In the genomic region with DNA sequence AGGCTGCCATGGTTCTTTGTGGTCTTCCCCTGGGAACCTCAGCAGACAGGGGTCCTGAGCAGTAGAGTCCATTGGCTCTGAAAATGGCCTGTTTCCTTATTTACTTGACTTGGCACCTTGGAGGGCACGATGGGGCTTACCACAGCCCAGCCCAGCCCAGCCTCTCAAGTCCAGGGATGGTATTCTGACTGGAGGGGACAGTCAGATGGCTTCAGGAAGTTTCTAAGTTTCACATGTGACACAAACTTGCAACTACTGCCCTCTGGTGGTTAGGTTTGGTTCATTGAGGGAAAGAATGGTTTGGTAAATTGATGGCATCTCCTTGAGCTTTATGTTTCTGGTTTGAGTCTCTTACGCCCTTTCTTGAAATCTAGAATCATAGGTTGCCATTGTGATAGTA, we compare ENCODE assay signal across 10 mouse cellular contexts. TPM values are rescaled to one million over a fixed set of nuclear protein-coding genes. Genes with fewer than 3 reads are reported as not detected.
DNase-seq lines count a peak whose midpoint lies in the region; ATAC-seq and TF ChIP-seq lines count a peak whose summit lies in the region.
"Had no signal": no experiment of that assay in that cellular context is flagged by ENCODE, and none has a peak within 500 bp of the region (broad histone marks: within the 10 kb centered on the region; RNA-seq: fewer than 3 reads in every experiment).

No protein-coding gene starts in this region.

- WGBS in heart, postnatal 0 days: 33% methylated on average over 2 of the region's 2 CpGs
- 42% methylated on average over 2 of the region's 2 CpGs for WGBS in midbrain, postnatal 0 days

- no peak for TF ChIP-seq POLR2A in CH12.LX (IDR thresholded peaks at IDR 0.05; ENCODE audit: low read depth, low read length)

- H3K79me2 ChIP-seq in CH12.LX (replicated peaks; ENCODE audit: control insufficient read depth, extremely low read depth, insufficient read depth, poor library complexity, severe bottlenecking): no peaks in the 10 kb centered on the region

- H3K9me3 ChIP-seq in heart, postnatal 0 days (replicated peaks; ENCODE audit: control insufficient read depth, low read length): no peaks in the 10 kb centered on the region
- H3K9me3 ChIP-seq in CH12.LX (replicated peaks; ENCODE audit: low read length): peaks cover 63% of the 10 kb centered on the region
- H3K9me3 ChIP-seq in midbrain, postnatal 0 days (ENCODE audit: low read length): no peaks in the 10 kb centered on the region
- H3K9me3 ChIP-seq: neural tube, embryonic 13.5 days had no signal

- in situ Hi-C loops in CH12.LX (cut with MboI; ENCODE audit: low pct_ligation_motif_present, low pct_unique_long_range_greater_than_20kb, low sequenced_read_pairs): no loop called here

- peak; percentile 84 for TF ChIP-seq CTCF in heart, postnatal 0 days (IDR thresholded peaks at IDR 0.05; ENCODE audit: low read depth)
- peak in 1 of 2 experiments; percentile 36; a peak in 2 of 4 replicates for TF ChIP-seq CTCF in CH12.LX (conservative IDR thresholded peaks at IDR 0.05 in 1 of 2, IDR thresholded peaks at IDR 0.05 in 1 of 2; ENCODE audit: low read depth in 2 of 2, low read length in 2 of 2)
- TF ChIP-seq CTCF in midbrain, postnatal 0 days (IDR thresholded peaks at IDR 0.05): peak; percentile 90

- TF ChIP-seq EP300 in heart, postnatal 0 days (IDR thresholded peaks at IDR 0.05; ENCODE audit: low read depth): no peak
- no peak for TF ChIP-seq EP300 in CH12.LX (IDR thresholded peaks at IDR 0.05; ENCODE audit: low read length)

- H3K27ac ChIP-seq in heart, postnatal 0 days (ENCODE audit: low read depth): no peak overlapping the region
- H3K27ac ChIP-seq in CH12.LX (ENCODE audit: insufficient read depth, low read depth): no peak overlapping the region
- no peak overlapping the region for H3K27ac ChIP-seq in midbrain, postnatal 0 days (ENCODE audit: low read depth, low read length)
- H3K27ac ChIP-seq: neural tube, embryonic 13.5 days had no signal

- no peak overlapping the region for H3K4me3 ChIP-seq in heart, postnatal 0 days (ENCODE audit: low read depth, low read length)
- no peak overlapping the region for H3K4me3 ChIP-seq in CH12.LX (replicated peaks in 1 of 3; ENCODE audit: low read depth in 2 of 3, low read length in 2 of 3, poor library complexity in 1 of 3)
- no peak overlapping the region for H3K4me3 ChIP-seq in midbrain, postnatal 0 days (ENCODE audit: low read depth, low read length)
- H3K4me3 ChIP-seq: neural tube, embryonic 13.5 days had no signal

- DNase-seq in heart, postnatal 0 days (ENCODE audit: low spot score): peak; percentile 58
- DNase-seq in heart, adult 11 months: no peak
- DNase-seq in CH12.LX (ENCODE audit: extremely low read depth): peak; percentile 8
- DNase-seq in adrenal gland, adult 2 months: peak; percentile 31
- peak; percentile 16 to 36 for DNase-seq in frontal cortex, postnatal 10 days (ENCODE audit: low spot score in 2 of 2)
- peak; percentile 34 to 63 for DNase-seq in layer of hippocampus, postnatal 25 days (ENCODE audit: extremely low spot score in 1 of 2, low spot score in 1 of 2)
- peak; percentile 86 for DNase-seq in midbrain, postnatal 0 days (ENCODE audit: low spot score)
- no peak for DNase-seq in ovary, postnatal 10 days (ENCODE audit: low spot score)

- no peaks in the 10 kb centered on the region for H3K4me1 ChIP-seq in heart, postnatal 0 days (ENCODE audit: control insufficient read depth, insufficient read depth)
- no peaks in the 10 kb centered on the region for H3K4me1 ChIP-seq in CH12.LX (ENCODE audit: control insufficient read depth in 1 of 2, insufficient read depth in 2 of 2)
- H3K4me1 ChIP-seq in midbrain, postnatal 0 days (ENCODE audit: insufficient read depth, low read length): no peaks in the 10 kb centered on the region
- H3K4me1 ChIP-seq: neural tube, embryonic 13.5 days had no signal

- peak; percentile 29 for TF ChIP-seq RAD21 in CH12.LX (IDR thresholded peaks at IDR 0.05; ENCODE audit: low read depth, low read length)

- ATAC-seq in heart, postnatal 0 days (ENCODE audit: insufficient read depth, low read depth): peak; percentile 30
- ATAC-seq in midbrain, postnatal 0 days (ENCODE audit: low FRiP score): no peak

- H3K9ac ChIP-seq in heart, postnatal 0 days (replicated peaks; ENCODE audit: low read depth, low read length): no peak overlapping the region
- H3K9ac ChIP-seq in CH12.LX (ENCODE audit: insufficient read depth, low read depth): no peak overlapping the region
- H3K9ac ChIP-seq in midbrain, postnatal 0 days (replicated peaks; ENCODE audit: low read length, poor library complexity, severe bottlenecking): no peak overlapping the region
- H3K9ac ChIP-seq: neural tube, embryonic 13.5 days had no signal

- H3K27me3 ChIP-seq in heart, postnatal 0 days (ENCODE audit: control insufficient read depth, insufficient read depth, low read length): 0 out of 2 replicates have a peak, but pooled peaks cover 7% of the 10 kb centered on the region
- H3K27me3 ChIP-seq in CH12.LX (replicated peaks): no peaks in the 10 kb centered on the region
- H3K27me3 ChIP-seq in midbrain, postnatal 0 days (ENCODE audit: insufficient read depth, low read length): no peaks in the 10 kb centered on the region

- H3K4me2 ChIP-seq in heart, postnatal 0 days (ENCODE audit: low read depth, low read length): no peak overlapping the region
- no peak overlapping the region for H3K4me2 ChIP-seq in CH12.LX (ENCODE audit: insufficient read depth, low read depth, poor library complexity, severe bottlenecking)
- no peak overlapping the region for H3K4me2 ChIP-seq in midbrain, postnatal 0 days (ENCODE audit: low read depth, low read length, poor library complexity, severe bottlenecking)
- H3K4me2 ChIP-seq: neural tube, embryonic 13.5 days had no signal

- no peaks in the 10 kb centered on the region for H3K36me3 ChIP-seq in heart, postnatal 0 days (replicated peaks; ENCODE audit: control insufficient read depth, insufficient read depth, low read length)
- H3K36me3 ChIP-seq in CH12.LX (replicated peaks in 1 of 2; ENCODE audit: control insufficient read depth in 1 of 2, insufficient read depth in 1 of 2, low read length in 1 of 2): no peaks in the 10 kb centered on the region
- H3K36me3 ChIP-seq in midbrain, postnatal 0 days (ENCODE audit: insufficient read depth, low read length): no peaks in the 10 kb centered on the region
- H3K36me3 ChIP-seq: neural tube, embryonic 13.5 days had no signal

- dilution Hi-C loops in CH12.LX (cut with MboI; ENCODE audit: extremely low pct_ligation_motif_present, extremely low pct_unique_long_range_greater_than_20kb, low sequenced_read_pairs): no loop called here

TF ChIP-seq in CH12.LX, 34 proteins besides CTCF, POLR2A, EP300 and RAD21:
- no peak for TF ChIP-seq NELFE (IDR thresholded peaks at IDR 0.05; ENCODE audit: low read depth, low read length)
- no peak for TF ChIP-seq CHD2 (IDR thresholded peaks at IDR 0.05; ENCODE audit: low read length)
- TF ChIP-seq SMC3 (IDR thresholded peaks at IDR 0.05; ENCODE audit: low read depth, low read length): peak; percentile 17; the same call in 1 of the 2 replicates
- TF ChIP-seq MAX (IDR thresholded peaks at IDR 0.05; ENCODE audit: low read length): no peak
- TF ChIP-seq POLR2AphosphoS2 (IDR thresholded peaks at IDR 0.05; ENCODE audit: low read depth, low read length): no peak
- TF ChIP-seq ETS1 (conservative IDR thresholded peaks at IDR 0.05; ENCODE audit: low read depth, low read length): no peak
TF ChIP-seq in CH12.LX: peak in this region for 1.

RNA-seq across cellular contexts. Expression of a gene that starts 38.7 kb away (rescaled TPM):
- total RNA-seq in heart, postnatal 0 days (2014; rRNA removed; ENCODE audit: low replicate concordance): 0.27 TPM in 1 of 2 replicates, not detected in the other
- not detected in 2 replicates for polyA plus RNA-seq in heart, postnatal 0 days (2015; fragmentation: Nextera tagmentation; extraction: Ambion mirVana)
- not detected in 2 replicates for total RNA-seq in CH12.LX (2012; rRNA removed)
- not detected in 2 replicates for total RNA-seq in CH12.LX (2014; rRNA removed)
- not detected in 2 replicates for polyA plus RNA-seq in CH12.LX (2012; ENCODE audit: insufficient read length, low read depth)
- 10 to 100 TPM in 1 of 2 experiments, 1 to 10 TPM in 1; 9.0 to 16.0 TPM for total RNA-seq in adrenal gland, adult 2 months (2021)
- 1.9 and 4.6 TPM in 2 replicates for polyA plus RNA-seq in adrenal gland, adult 2 months (2012; rRNA removed)
- total RNA-seq in layer of hippocampus, postnatal 25 days (2021): under 1 TPM; 0.07 to 0.16 TPM
- total RNA-seq in midbrain, postnatal 0 days (2014; rRNA removed): 3.4 and 7.6 TPM in 2 replicates
- 0.14 and 0.23 TPM in 2 replicates for polyA plus RNA-seq in midbrain, postnatal 0 days (2015; fragmentation: Nextera tagmentation; extraction: Ambion mirVana)

RNA-seq across cellular contexts. Expression of a gene that starts 49.4 kb away (rescaled TPM):
- total RNA-seq in heart, postnatal 0 days (2014; rRNA removed; ENCODE audit: low replicate concordance): not detected in 2 replicates
- not detected in 2 replicates for polyA plus RNA-seq in heart, postnatal 0 days (2015; fragmentation: Nextera tagmentation; extraction: Ambion mirVana)
- not detected in 2 replicates for total RNA-seq in CH12.LX (2012; rRNA removed)
- total RNA-seq in CH12.LX (2014; rRNA removed): not detected in 2 replicates
- polyA plus RNA-seq in CH12.LX (2012; ENCODE audit: insufficient read length, low read depth): not detected in 2 replicates
- not detected for total RNA-seq in adrenal gland, adult 2 months (2021)
- not detected in 2 replicates for polyA plus RNA-seq in adrenal gland, adult 2 months (2012; rRNA removed)
- total RNA-seq in layer of hippocampus, postnatal 25 days (2021): not detected
- total RNA-seq in midbrain, postnatal 0 days (2014; rRNA removed): not detected in 2 replicates
- 0.09 TPM in 1 of 2 replicates, not detected in the other for polyA plus RNA-seq in midbrain, postnatal 0 days (2015; fragmentation: Nextera tagmentation; extraction: Ambion mirVana)
- total RNA-seq: layer of hippocampus, adult 8-10 months had no signal
- polyA plus RNA-seq: neural tube, embryonic 13.5 days had no signal

Comparison
In these comparisons a context has a peak if more than half of its experiments do, and no peak if none do; other contexts are left out.
1. DNase-seq: peak in heart, postnatal 0 days (single experiment), CH12.LX (single experiment), adrenal gland, adult 2 months (single experiment), frontal cortex, postnatal 10 days (2 of 2), layer of hippocampus, postnatal 25 days (2 of 2) and midbrain, postnatal 0 days (single experiment); none in heart, adult 11 months (single experiment) and ovary, postnatal 10 days (single experiment).